Mouse (Mus musculus) MEL (cell line): Measurements from ENCODE around the gene Skp2. TPM values are rescaled to one million over a fixed set of nuclear protein-coding genes. Genes with fewer than 3 reads are reported as not detected.

Experiments used
- DNase-seq: peaks from one replicate; pipeline ENCODE4 v3.0.0; 2011; ENCODE audit warnings: low read depth, low spot score
- H3K27ac ChIP-seq: 2 replicates; pipeline ENCODE4 v1.5.1; 2012; ENCODE audit warnings: low read depth, mild to moderate bottlenecking, control low read depth, low read length, moderate library complexity; ENCODE audit not compliant: control insufficient read depth
- H3K27me3 ChIP-seq, 2 experiments: fragments of 150-350 bp in 1 of 2; sonication (generic) in 1 of 2; 2 replicates each; pipeline ENCODE4 v1.6.1; 2012; ENCODE audit warnings: low read length in 2 of 2, mild to moderate bottlenecking in 2 of 2, improper control_type of control experiment in 1 of 2, moderate library complexity in 1 of 2; ENCODE audit not compliant: insufficient read depth in 2 of 2, control insufficient read depth in 1 of 2
- H3K36me3 ChIP-seq, 2 experiments: 2 replicates each; pipeline ENCODE4 v1.6.1; 2012 to 2014; ENCODE audit warnings: low read length in 2 of 2, improper control_type of control experiment in 1 of 2, inconsistent platforms in 1 of 2, mild to moderate bottlenecking in 1 of 2; ENCODE audit not compliant: insufficient read depth in 2 of 2, control insufficient read depth in 1 of 2
- H3K4me1 ChIP-seq, 2 experiments: fragments of 150-350 bp in 1 of 2; sonication (generic) in 1 of 2; 2 replicates each; pipeline ENCODE4 v1.6.1; 2012; ENCODE audit warnings: low read length in 2 of 2, improper control_type of control experiment in 1 of 2, mild to moderate bottlenecking in 1 of 2; ENCODE audit not compliant: insufficient read depth in 2 of 2, control insufficient read depth in 1 of 2
- H3K4me3 ChIP-seq, 2 experiments: fragments of 150-350 bp in 1 of 2; sonication (generic) in 1 of 2; 2 replicates each; pipeline ENCODE4 v1.5.1; 2012; ENCODE audit warnings: low read depth in 2 of 2, low read length in 2 of 2, mild to moderate bottlenecking in 2 of 2, moderate library complexity in 2 of 2, control low read depth in 1 of 2, improper control_type of control experiment in 1 of 2; ENCODE audit not compliant: control insufficient read depth in 1 of 2, insufficient read depth in 1 of 2
- H3K79me2 ChIP-seq: 2 replicates; pipeline ENCODE4 v1.6.1; 2012; ENCODE audit warnings: mild to moderate bottlenecking, low read length, moderate library complexity; ENCODE audit not compliant: control insufficient read depth, poor library complexity, insufficient read depth
- H3K9ac ChIP-seq: 2 replicates; pipeline ENCODE4 v1.6.1; 2012; ENCODE audit warnings: low read depth, mild to moderate bottlenecking, control low read depth, low read length, moderate library complexity; ENCODE audit not compliant: control insufficient read depth, poor library complexity, severe bottlenecking
- H3K9me3 ChIP-seq: fragments of 150-350 bp; sonication (generic); replicated peaks from 2 replicates; pipeline ENCODE4 v1.6.1; 2012; ENCODE audit warnings: mild to moderate bottlenecking, low read length, improper control_type of control experiment, moderate library complexity; ENCODE audit not compliant: insufficient read depth
- BHLHE40 ChIP-seq: IDR thresholded peaks from 2 replicates; pipeline ENCODE4 v1.6.1; 2012; ENCODE audit warnings: low read depth, mild to moderate bottlenecking, inconsistent platforms, low read length, improper control_type of control experiment, borderline replicate concordance
- EP300 ChIP-seq, 2 experiments: IDR thresholded peaks; 2 replicates each; pipeline ENCODE4 v1.6.1; 2011; ENCODE audit warnings: improper control_type of control experiment in 2 of 2, low read length in 2 of 2, low read depth in 1 of 2, mild to moderate bottlenecking in 1 of 2
- ETS1 ChIP-seq: IDR thresholded peaks from 2 replicates; pipeline ENCODE4 v1.6.1; 2012; ENCODE audit warnings: low read depth, mild to moderate bottlenecking, inconsistent platforms, low read length, improper control_type of control experiment, moderate library complexity
- GABPA ChIP-seq: IDR thresholded peaks from 2 replicates; pipeline ENCODE4 v1.6.1; 2012; ENCODE audit warnings: low read depth, mild to moderate bottlenecking, inconsistent platforms, low read length, improper control_type of control experiment, moderate library complexity
- MAFK ChIP-seq: IDR thresholded peaks from 2 replicates; pipeline ENCODE4 v1.6.1; 2011; ENCODE audit warnings: low read depth, mild to moderate bottlenecking, low read length, improper control_type of control experiment, borderline replicate concordance
- MAX ChIP-seq: IDR thresholded peaks from 2 replicates; pipeline ENCODE4 v1.6.1; 2011; ENCODE audit warnings: low read length, improper control_type of control experiment
- MAZ ChIP-seq: IDR thresholded peaks from 2 replicates; pipeline ENCODE4 v1.6.1; 2012; ENCODE audit warnings: low read depth, mild to moderate bottlenecking, inconsistent platforms, low read length, improper control_type of control experiment
- MEF2A ChIP-seq: IDR thresholded peaks from 2 replicates; pipeline ENCODE4 v1.6.1; 2014; ENCODE audit warnings: low read depth, mild to moderate bottlenecking, inconsistent platforms, low read length, improper control_type of control experiment; ENCODE audit not compliant: poor library complexity, insufficient replicate concordance, severe bottlenecking; ENCODE audit errors: extremely low read depth
- MYB ChIP-seq: IDR thresholded peaks from 2 replicates; pipeline ENCODE4 v1.6.1; 2011; ENCODE audit warnings: mild to moderate bottlenecking, low read depth, low read length, improper control_type of control experiment
- POLR2A ChIP-seq, 2 experiments: IDR thresholded peaks; 2 replicates each; pipeline ENCODE4 v1.6.1; 2011 to 2012; ENCODE audit warnings: low read length in 2 of 2, mild to moderate bottlenecking in 2 of 2, control low read depth in 1 of 2, improper control_type of control experiment in 1 of 2, low read depth in 1 of 2, moderate library complexity in 1 of 2; ENCODE audit not compliant: control insufficient read depth in 1 of 2, insufficient read depth in 1 of 2, poor library complexity in 1 of 2
- POLR2AphosphoS2 ChIP-seq: IDR thresholded peaks from 2 replicates; pipeline ENCODE4 v1.6.1; 2011; ENCODE audit warnings: low read length, improper control_type of control experiment
- TAL1 ChIP-seq: IDR thresholded peaks from 2 replicates; pipeline ENCODE4 v1.6.1; 2012; ENCODE audit warnings: mild to moderate bottlenecking, inconsistent platforms, low read length, moderate library complexity, mixed read lengths
- ZKSCAN1 ChIP-seq: IDR thresholded peaks from 2 replicates; pipeline ENCODE4 v1.6.1; 2012; ENCODE audit warnings: low read depth, mild to moderate bottlenecking, inconsistent platforms, low read length, improper control_type of control experiment, moderate library complexity
- ZMIZ1 ChIP-seq: IDR thresholded peaks from 2 replicates; pipeline ENCODE4 v1.6.1; 2012; ENCODE audit warnings: low read depth, mild to moderate bottlenecking, inconsistent platforms, low read length, improper control_type of control experiment, moderate library complexity
- polyA plus RNA-seq, 2 experiments: library from polyadenylated mRNA; stranded (reverse) in 1 of 2; unstranded in 1 of 2; fragments of >175 nt in 1 of 2; fragments of >200 nt in 1 of 2; gene quantifications; 2 replicates each; pipeline versions ENCODE4 v1.2.1 to v1.2.4; 2012; ENCODE audit warnings: low replicate concordance in 2 of 2, low read depth in 1 of 2; ENCODE audit not compliant: insufficient read length in 2 of 2, insufficient read depth in 1 of 2, missing spikeins in 1 of 2
- total RNA-seq: library from RNA; depleted of rRNA; stranded (reverse); fragments of 300-350 nt; gene quantifications from 2 replicates; pipeline ENCODE4 v1.2.3, GENCODE M21; 2012

The Skp2 gene
- total and polyA plus RNA-seq, 3 experiments: 46.9 to 61.4 TPM; not detected in 1

DNA sequence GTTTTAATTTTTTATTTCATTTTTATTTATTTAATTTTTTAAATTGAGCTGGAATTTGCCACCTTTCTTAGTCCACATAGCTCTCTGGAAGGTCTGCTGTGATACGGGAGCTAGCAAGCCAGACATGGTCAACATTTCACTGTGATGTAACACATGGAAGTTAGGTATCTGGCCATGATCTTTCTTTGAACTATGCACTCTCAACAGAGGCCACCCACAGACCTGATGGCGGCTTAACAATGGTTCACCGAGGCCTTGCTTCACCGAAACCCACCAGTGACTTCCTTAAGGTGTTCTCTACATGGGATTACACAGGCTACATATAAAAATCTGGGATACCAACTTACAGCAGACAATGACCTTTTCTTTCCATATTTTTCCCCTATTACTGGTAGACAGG, 41.1 kb downstream of the Skp2 start:
- peaks cover 2% of the 10 kb centered on the region in 2 experiments; a peak in 1 of 4 replicates for H3K4me1 ChIP-seq
- H3K79me2 ChIP-seq: no peaks in the 10 kb centered on the region
- no peak overlapping the region for H3K4me3 ChIP-seq
- no peaks in the 10 kb centered on the region for H3K9me3 ChIP-seq
- H3K36me3 ChIP-seq: peaks cover 3 to 41% of the 10 kb centered on the region in 2 experiments; a peak in 3 of 4 replicates
- H3K9ac ChIP-seq: no peak overlapping the region
- no peak for DNase-seq
- no peaks in the 10 kb centered on the region for H3K27me3 ChIP-seq
- no peak overlapping the region for H3K27ac ChIP-seq
- TF ChIP-seq ZKSCAN1: no peak
- no peak for TF ChIP-seq MEF2A
- no peak; the same call in 1 of the 2 replicates for TF ChIP-seq POLR2AphosphoS2
- TF ChIP-seq TAL1: no peak
- no peak for TF ChIP-seq MAX
- no peak for TF ChIP-seq MYB
- TF ChIP-seq BHLHE40: no peak
- TF ChIP-seq ZMIZ1: no peak
- no peak for TF ChIP-seq MAZ
- TF ChIP-seq GABPA: no peak
- no peak for TF ChIP-seq MAFK
- TF ChIP-seq EP300 (IDR thresholded peaks at IDR 0.05; ENCODE audit: low read depth in 1 of 2, low read length in 2 of 2): no peak
- no peak for TF ChIP-seq ETS1
- TF ChIP-seq POLR2A (IDR thresholded peaks at IDR 0.05; ENCODE audit: control insufficient read depth in 1 of 2, insufficient read depth in 1 of 2, low read depth in 1 of 2, low read length in 2 of 2, poor library complexity in 1 of 2): no peak; a peak in 1 of 4 replicates

DNA sequence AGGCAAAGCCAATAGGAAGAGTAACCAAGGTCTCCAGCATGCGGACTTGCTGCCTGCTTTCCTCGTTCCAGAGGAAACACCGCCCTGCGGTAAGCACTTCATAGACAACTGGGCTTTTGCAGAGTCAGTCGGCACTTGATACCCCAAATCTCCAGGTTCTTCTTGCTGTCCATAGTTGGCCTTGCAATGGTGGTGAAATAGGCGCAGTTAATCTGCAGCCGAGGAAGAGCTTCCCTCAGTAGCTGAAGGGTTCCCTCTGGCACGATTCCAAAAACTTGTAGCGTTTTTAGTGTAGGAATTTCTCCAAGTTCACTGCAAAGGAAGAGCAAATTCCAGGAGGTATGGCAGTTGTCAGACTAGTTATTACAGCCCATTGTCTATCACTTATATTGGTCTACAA, 41.7 kb downstream of the Skp2 start:
- H3K79me2 ChIP-seq: no peaks in the 10 kb centered on the region
- H3K27me3 ChIP-seq: no peaks in the 10 kb centered on the region
- H3K36me3 ChIP-seq: peaks cover 0 to 44% of the 10 kb centered on the region in 2 experiments; a peak in 3 of 4 replicates
- no peak for TF ChIP-seq GABPA
- no peak overlapping the region for H3K9ac ChIP-seq
- H3K4me1 ChIP-seq: no peaks in the 10 kb centered on the region; a peak in 1 of 4 replicates
- no peak for DNase-seq
- H3K9me3 ChIP-seq: no peaks in the 10 kb centered on the region
- H3K27ac ChIP-seq: no peak overlapping the region
- no peak overlapping the region for H3K4me3 ChIP-seq

DNA sequence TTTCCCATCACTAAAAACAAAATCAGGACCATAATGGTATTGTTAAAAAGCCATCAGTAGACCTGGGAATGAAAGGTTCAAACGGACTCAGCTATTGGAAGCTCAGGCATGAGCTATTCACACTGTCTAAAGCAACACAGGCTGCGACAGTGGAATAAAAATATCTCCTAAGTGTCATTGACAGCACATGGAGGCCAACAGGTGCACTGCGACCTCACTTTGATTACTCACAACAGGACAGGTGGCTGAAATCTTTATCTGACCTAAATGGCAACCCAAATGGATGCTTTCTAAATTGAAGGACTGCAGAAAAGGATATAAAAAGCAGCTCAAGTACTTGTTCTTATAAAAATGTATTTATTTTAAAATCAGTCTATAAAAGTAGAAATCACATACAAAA, 43.6 kb downstream of the Skp2 start:
- H3K36me3 ChIP-seq: peaks cover 0 to 53% of the 10 kb centered on the region in 2 experiments; a peak in 2 of 4 replicates
- DNase-seq: no peak
- no peaks in the 10 kb centered on the region for H3K9me3 ChIP-seq
- no peaks in the 10 kb centered on the region for H3K4me1 ChIP-seq
- no peaks in the 10 kb centered on the region for H3K79me2 ChIP-seq
- H3K4me3 ChIP-seq: no peak overlapping the region
- H3K27ac ChIP-seq: no peak overlapping the region
- no peak overlapping the region for H3K9ac ChIP-seq
- no peaks in the 10 kb centered on the region for H3K27me3 ChIP-seq
- TF ChIP-seq GABPA (no peak), MYB (0 out of 2 replicates have a peak, but pooled peaks have one; percentile 17)
